Mouse (Mus musculus) ES-Bruce4 (cell line): ENCODE measurements around the gene Sostdc1. TPM values are rescaled to one million over a fixed set of nuclear protein-coding genes. Genes with fewer than 3 reads are reported as not detected.

Experiments
- H3K27ac ChIP-seq: 2 replicates; pipeline ENCODE4 v1.5.1; 2012; ENCODE audit warnings: low read length, inconsistent platforms; ENCODE audit not compliant: insufficient read depth
- H3K27me3 ChIP-seq: 2 replicates; pipeline ENCODE4 v1.6.1; 2012; ENCODE audit warnings: mild to moderate bottlenecking, low read length, inconsistent platforms; ENCODE audit not compliant: control insufficient read depth, poor library complexity, insufficient read depth, severe bottlenecking
- H3K36me3 ChIP-seq: 2 replicates; pipeline ENCODE4 v1.6.1; 2012; ENCODE audit warnings: inconsistent platforms, mild to moderate bottlenecking, low read length, moderate library complexity; ENCODE audit not compliant: control insufficient read depth, poor library complexity, insufficient read depth, severe bottlenecking
- H3K4me1 ChIP-seq: one replicate; pipeline ENCODE4 v1.8.1; 2011; ENCODE audit warnings: low read length; ENCODE audit not compliant: control insufficient read depth, insufficient read depth
- H3K4me3 ChIP-seq: 2 replicates; pipeline ENCODE4 v1.5.1; 2011; ENCODE audit warnings: low read depth, mild to moderate bottlenecking, low read length
- H3K9ac ChIP-seq: 2 replicates; pipeline ENCODE4 v1.6.1; 2012; ENCODE audit warnings: low read depth, mild to moderate bottlenecking, inconsistent platforms; ENCODE audit not compliant: poor library complexity, severe bottlenecking
- H3K9me3 ChIP-seq: replicated peaks from 2 replicates; pipeline ENCODE4 v1.6.1; 2012; ENCODE audit warnings: mild to moderate bottlenecking, low read length, inconsistent platforms; ENCODE audit not compliant: control insufficient read depth, poor library complexity, insufficient read depth, severe bottlenecking
- CTCF ChIP-seq: IDR thresholded peaks from one replicate; pipeline ENCODE4 v1.8.1; 2011; ENCODE audit warnings: low read depth, low read length
- EP300 ChIP-seq: IDR thresholded peaks from 2 replicates; pipeline ENCODE4 v1.6.1; 2011; ENCODE audit warnings: low read depth, low read length; ENCODE audit not compliant: insufficient read depth
- POLR2A ChIP-seq: IDR thresholded peaks from one replicate; pipeline ENCODE4 v1.8.1; 2011; ENCODE audit warnings: low read length; ENCODE audit not compliant: insufficient read depth
- polyA plus RNA-seq: library from polyadenylated mRNA; stranded (reverse); fragments of >200 nt; gene quantifications from 2 replicates; pipeline ENCODE4 v1.2.4, GENCODE M21; 2011; ENCODE audit warnings: low read depth; ENCODE audit not compliant: missing spikeins, insufficient read depth, insufficient read length

Gene Sostdc1
- polyA plus RNA-seq, 1 experiment = not detected

DNA sequence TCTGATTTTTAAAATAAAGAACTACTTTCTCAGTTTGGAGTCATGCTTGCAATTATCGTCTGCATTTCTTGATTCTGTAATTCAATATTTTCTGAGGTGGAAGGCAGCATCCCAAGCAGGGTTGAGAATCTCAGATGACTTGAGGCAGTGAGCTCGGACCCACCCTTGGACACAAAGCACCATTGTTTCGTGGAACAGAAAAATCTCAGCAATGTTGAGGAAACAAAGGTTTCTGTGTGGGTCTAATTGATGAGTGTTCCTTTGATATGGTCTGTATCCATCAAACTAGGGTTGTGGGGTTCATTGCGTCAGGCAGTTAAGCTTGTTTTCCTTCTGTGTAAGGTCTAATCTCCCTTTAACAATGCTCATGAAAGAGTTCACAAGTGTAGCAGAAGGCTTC, 30.2 kb downstream of the Sostdc1 start:
- TF ChIP-seq EP300 = no peak
- no peak for TF ChIP-seq POLR2A
- no peak for TF ChIP-seq CTCF
- peaks cover 3% of the 10 kb centered on the region; the same call in 1 of the 2 replicates for H3K9me3 ChIP-seq
- no peak overlapping the region for H3K9ac ChIP-seq
- H3K36me3 ChIP-seq = no peaks in the 10 kb centered on the region
- no peak overlapping the region for H3K27ac ChIP-seq
- no peak overlapping the region for H3K4me3 ChIP-seq
- no peaks in the 10 kb centered on the region for H3K4me1 ChIP-seq
- H3K27me3 ChIP-seq = no peaks in the 10 kb centered on the region

- H3K4me1 ChIP-seq = no peaks in the 10 kb centered on the region
- no peak overlapping the region for H3K27ac ChIP-seq
These were observed 46.1 kb downstream of the Sostdc1 start for GRCm38 (mm10) chr12:36360064-36360463.

DNA sequence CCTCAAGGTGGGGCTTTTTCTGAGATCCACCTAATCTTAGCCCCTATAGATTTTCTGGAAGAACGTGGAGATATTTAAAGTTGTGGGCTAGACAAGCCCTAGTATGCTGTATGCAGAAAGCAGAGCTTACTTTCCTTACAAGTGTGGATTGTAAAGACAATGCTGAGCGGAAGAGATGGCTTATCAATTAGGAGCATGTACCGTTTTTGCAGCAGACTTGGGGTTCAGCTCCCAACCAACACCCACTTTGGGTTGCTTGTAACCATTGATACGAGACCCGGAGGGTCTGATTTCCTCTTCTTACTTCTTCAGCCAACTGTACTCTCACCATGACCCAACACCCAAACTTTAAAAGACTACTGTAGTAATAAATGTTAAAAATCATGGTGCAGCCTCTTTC, 46.8 kb downstream of the Sostdc1 start:
- Histone ChIP-seq H3K27ac (no peak overlapping the region), H3K4me3 (no peak overlapping the region), H3K9me3 (no peaks in the 10 kb centered on the region), H3K36me3 (no peaks in the 10 kb centered on the region), H3K27me3 (no peaks in the 10 kb centered on the region), H3K4me1 (no peaks in the 10 kb centered on the region), H3K9ac (no peak overlapping the region)
- TF ChIP-seq CTCF (no peak), EP300 (no peak), POLR2A (no peak)

More at GRCm38 (mm10) chr12:36360064-36360463, 46.1 kb downstream of the Sostdc1 start:
- Histone ChIP-seq H3K36me3 (no peaks in the 10 kb centered on the region), H3K9ac (no peak overlapping the region), H3K27me3 (no peaks in the 10 kb centered on the region), H3K9me3 (no peaks in the 10 kb centered on the region), H3K4me3 (no peak overlapping the region)
- TF ChIP-seq POLR2A (no peak), CTCF (no peak), EP300 (no peak)

- no peaks in the 10 kb centered on the region for H3K9me3 ChIP-seq
- H3K36me3 ChIP-seq = no peaks in the 10 kb centered on the region
- no peak overlapping the region for H3K9ac ChIP-seq
- TF ChIP-seq POLR2A (no peak), CTCF (no peak), EP300 (no peak)
- H3K4me3 ChIP-seq = no peak overlapping the region
- no peak overlapping the region for H3K27ac ChIP-seq
- no peaks in the 10 kb centered on the region for H3K4me1 ChIP-seq
- H3K27me3 ChIP-seq = no peaks in the 10 kb centered on the region
These were observed 50.1 kb downstream of the Sostdc1 start for GRCm38 (mm10) chr12:36364013-36364412.

Other genes with a start within 250 kb of the Sostdc1 start
- gene Ankmy2, start 157.0 kb upstream of the Sostdc1 start, polyA plus RNA-seq = 20.1 and 25.1 TPM in 2 replicates
- gene Bzw2, start 156.1 kb upstream of the Sostdc1 start, polyA plus RNA-seq = 167 and 190 TPM in 2 replicates
- gene Lrrc72, start 60.7 kb upstream of the Sostdc1 start, polyA plus RNA-seq = not detected in 2 replicates
- gene Ispd, start 67.3 kb downstream of the Sostdc1 start, polyA plus RNA-seq = 0.65 and 1.2 TPM in 2 replicates
- gene D630036H23Rik, start 68.0 kb downstream of the Sostdc1 start, polyA plus RNA-seq = not detected in 2 replicates